Mouse (Mus musculus) neutrophil, adult 5-6 weeks (primary cell): ENCODE results near the gene Mapkbp1. TPM values are rescaled to one million over a fixed set of nuclear protein-coding genes. Genes with fewer than 3 reads are reported as not detected.

ENCODE experiments used
- ATAC-seq: fragments of 151-379, 151-347 bp; 2 replicates; pipeline ENCODE4 v1.8.0; 2017; ENCODE audit warnings: mild to moderate bottlenecking, moderate TSS enrichment; ENCODE audit not compliant: insufficient number of reproducible peaks, poor library complexity, low FRiP score, severe bottlenecking; ENCODE audit errors: extremely low read depth
- total RNA-seq: library from RNA; stranded (forward); fragments of 200-1000 nt; gene quantifications from 2 replicates; pipeline ENCODE4 v1.2.3, GENCODE M21; 2017

Mapkbp1 gene
- total RNA-seq, 1 experiment from 2014 or later: 4.8 TPM

DNA sequence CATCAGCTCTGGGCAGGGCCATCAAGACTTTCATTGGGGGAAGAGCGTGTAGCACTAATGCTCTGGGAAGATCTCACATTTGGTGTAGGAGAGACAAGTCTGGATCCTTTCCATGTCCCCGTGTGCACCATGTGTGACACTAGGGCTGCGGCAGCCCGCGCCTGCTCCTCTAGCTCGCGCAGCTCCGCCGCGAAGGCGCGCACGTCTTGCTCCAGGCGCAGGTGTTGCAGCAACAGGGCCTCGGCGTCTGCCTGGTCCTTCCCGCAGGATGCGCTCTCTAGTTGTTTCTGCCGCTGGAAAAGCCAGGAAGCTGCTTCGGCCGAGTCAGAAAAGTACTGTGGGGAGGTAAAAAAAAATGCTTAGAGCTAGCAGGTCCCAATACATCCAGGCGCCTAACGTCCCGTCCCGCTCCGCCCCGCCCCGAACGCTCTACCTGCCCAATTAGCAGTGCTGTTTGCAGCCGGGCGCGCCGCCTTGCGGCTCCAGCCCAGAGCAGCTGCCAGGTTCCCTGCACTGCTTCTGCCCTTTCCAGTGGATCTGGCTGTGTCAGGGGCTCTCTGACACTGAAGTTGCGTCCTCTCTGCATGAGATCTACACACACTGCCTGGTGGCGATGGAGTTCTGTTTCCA is 103.7 kb downstream of the Mapkbp1 start:
- no peak for ATAC-seq

Other genes with a start within 250 kb of the Mapkbp1 start
- gene Itpka, start 230.4 kb upstream of the Mapkbp1 start, total RNA-seq: 0.37 and 0.70 TPM in 2 replicates
- 2.3 and 2.4 TPM in 2 replicates for gene Ltk, start 212.3 kb upstream of the Mapkbp1 start, total RNA-seq
- gene Rpap1, start 185.2 kb upstream of the Mapkbp1 start, total RNA-seq: 10.5 and 11.9 TPM in 2 replicates
- gene Tyro3, start 175.0 kb upstream of the Mapkbp1 start, total RNA-seq: 0.12 TPM in 1 of 2 replicates, not detected in the other
- 106 and 110 TPM in 2 replicates for gene Mga, start 75.5 kb upstream of the Mapkbp1 start, total RNA-seq
- 1.5 and 3.2 TPM in 2 replicates for gene Jmjd7, start 54.8 kb downstream of the Mapkbp1 start, total RNA-seq
- 3.1 and 5.9 TPM in 2 replicates for gene Gm28042, start 54.8 kb downstream of the Mapkbp1 start, total RNA-seq
- gene Pla2g4b, start 60.7 kb downstream of the Mapkbp1 start, total RNA-seq: 4.8 and 8.0 TPM in 2 replicates
- gene Ehd4, start 181.9 kb downstream of the Mapkbp1 start, total RNA-seq: 42.6 and 46.1 TPM in 2 replicates